Mouse (Mus musculus): ENCODE results near the gene Atrip.

DNA sequence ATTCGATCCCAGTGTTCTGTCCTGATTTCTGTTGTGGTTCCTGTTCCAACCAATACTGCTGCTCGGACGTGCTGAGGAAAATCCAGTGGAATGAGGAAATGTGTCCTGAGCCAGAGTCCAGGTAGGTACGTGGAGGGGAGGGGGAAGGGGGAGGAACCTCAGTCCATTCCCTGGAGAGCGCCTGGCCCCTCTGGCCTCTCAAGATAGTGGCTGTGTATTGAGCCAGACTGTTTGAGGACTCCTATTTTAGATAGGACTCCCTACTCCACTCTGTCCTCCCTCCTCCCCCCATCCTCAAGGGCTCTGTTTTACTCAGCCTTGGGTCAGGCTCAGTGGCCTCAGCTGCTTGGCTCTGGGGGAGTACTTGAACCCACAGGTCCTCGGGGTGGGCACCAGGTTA lies 33.0 kb downstream of the Atrip start:
- TF ChIP-seq CTCF (IDR thresholded peaks at IDR 0.05; ENCODE audit: borderline replicate concordance, insufficient read depth, low read length) (no peak), POLR2A (IDR thresholded peaks at IDR 0.05; ENCODE audit: low read depth, low read length) (no peak)

All from embryonic fibroblast, embryonic 13.5 days (primary cell).